Mouse (Mus musculus): ENCODE results near the gene Lzic.
A peak's percentile ranks its signal among the peaks of the same experiment; 100 is the strongest.

- no peak for TF ChIP-seq POLR2A (IDR thresholded peaks at IDR 0.05; ENCODE audit: low read depth, low read length)
- TF ChIP-seq CTCF (IDR thresholded peaks at IDR 0.05; ENCODE audit: extremely low read depth, insufficient read depth, insufficient read length, insufficient replicate concordance): peak; percentile 18; the same call in 1 of the 2 replicates
Measured at GRCm38 (mm10) chr4:149453656-149454055, 31.4 kb upstream of the Lzic start.

All from spleen, adult 2 months (tissue).